Mouse (Mus musculus): ENCODE data around the gene Ensa.
"Not testable (repeated sequence)": the region's sequence is repeated elsewhere in the genome, so short reads cannot be mapped to it uniquely, and the experiment has no call there.

Gene Ensa

GRCm38 (mm10) chr3:95643097-95643496, 18.3 kb downstream of the Ensa start:
- no peak for DNase-seq (ENCODE audit: low spot score)

DNA sequence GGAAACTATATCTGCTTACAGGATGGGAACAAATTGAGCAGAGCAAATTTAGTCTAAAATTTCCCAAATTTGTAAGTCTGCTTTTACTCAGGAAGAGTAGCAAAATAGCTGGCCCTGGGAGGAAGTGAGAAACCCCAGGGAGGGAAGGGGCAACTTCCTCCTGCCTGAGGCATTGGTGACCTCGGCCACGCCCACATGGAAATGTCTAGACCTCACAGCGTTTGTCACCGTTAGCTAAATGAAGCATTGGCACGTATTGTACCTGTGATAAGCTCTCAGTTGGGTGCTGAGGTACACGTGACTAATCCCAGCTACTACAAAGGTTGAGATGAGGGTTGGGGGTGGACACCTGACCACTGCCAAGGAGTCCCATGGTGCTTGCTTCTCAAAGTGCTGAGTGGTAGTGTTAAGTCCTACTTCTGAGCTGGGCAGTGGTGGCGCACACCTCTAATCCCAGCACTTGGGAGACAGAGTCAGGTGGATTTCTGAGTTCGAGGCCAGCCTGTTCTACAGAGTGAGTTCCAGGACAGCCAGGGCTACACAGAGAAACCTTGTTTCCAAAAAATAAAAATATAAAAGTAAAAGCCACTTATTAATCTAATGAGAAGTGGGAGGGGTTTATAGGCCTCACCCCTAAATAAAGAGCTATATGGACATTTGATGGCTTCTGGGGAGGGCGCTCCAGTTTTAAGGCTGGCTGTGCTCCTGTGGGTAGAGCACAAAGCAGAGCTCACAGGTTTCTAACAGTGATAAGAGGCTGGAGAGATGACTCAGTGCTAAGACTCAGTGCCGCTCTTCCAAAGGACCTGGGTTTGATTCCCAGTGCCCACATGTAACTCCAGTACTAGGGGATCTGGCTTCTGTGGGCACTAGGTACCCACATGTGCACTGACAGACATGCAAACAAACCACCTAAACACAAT, 20.8 kb downstream of the Ensa start:
- DNase-seq (ENCODE audit: low spot score) = no peak

- no peak for DNase-seq (ENCODE audit: low spot score)
Observed at GRCm38 (mm10) chr3:95648016-95648415, 23.2 kb downstream of the Ensa start.

DNA sequence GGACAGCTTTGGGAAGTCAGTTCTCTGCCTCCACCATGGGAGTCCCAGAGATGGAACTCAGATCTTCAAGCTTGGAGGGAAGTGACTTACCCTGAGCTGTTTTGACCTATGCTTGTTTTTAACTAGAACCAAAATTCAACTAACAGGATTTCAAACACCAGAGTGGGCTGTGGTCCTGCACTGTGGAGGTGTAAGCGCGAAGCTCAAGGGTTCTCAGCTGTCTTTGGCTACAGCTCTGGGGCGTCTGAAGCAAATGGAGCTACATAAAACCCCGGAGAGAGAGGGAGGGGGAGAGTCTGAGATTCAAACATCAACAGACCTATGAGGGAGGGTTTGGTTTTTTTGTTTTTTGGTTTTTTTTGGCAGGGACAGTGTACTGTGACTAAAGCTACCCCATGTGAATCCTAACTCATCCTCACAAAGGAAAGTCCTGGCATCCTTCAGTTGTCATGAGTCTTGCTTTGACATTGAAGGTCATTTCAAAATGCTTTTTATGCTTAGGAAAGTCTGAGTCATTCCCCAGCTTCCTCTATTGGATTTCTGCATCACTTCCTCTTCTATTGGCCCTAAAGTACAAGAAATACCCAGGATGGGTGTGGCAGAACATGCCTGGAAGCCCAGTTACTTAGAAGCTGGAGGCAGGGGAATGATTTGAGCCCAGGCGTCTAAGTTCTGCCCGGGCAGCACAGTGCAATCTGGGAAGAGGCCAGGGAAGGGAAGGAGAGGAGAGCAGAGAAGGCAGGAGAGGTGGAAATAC, 25.7 kb downstream of the Ensa start:
- DNase-seq (ENCODE audit: low spot score) = no peak

GRCm38 (mm10) chr3:95651033-95651373, 26.2 kb downstream of the Ensa start:
- no peak for DNase-seq (ENCODE audit: low spot score)

- no peak for DNase-seq (ENCODE audit: low spot score)
Observed at GRCm38 (mm10) chr3:95651391-95652203, 26.8 kb downstream of the Ensa start.

DNA sequence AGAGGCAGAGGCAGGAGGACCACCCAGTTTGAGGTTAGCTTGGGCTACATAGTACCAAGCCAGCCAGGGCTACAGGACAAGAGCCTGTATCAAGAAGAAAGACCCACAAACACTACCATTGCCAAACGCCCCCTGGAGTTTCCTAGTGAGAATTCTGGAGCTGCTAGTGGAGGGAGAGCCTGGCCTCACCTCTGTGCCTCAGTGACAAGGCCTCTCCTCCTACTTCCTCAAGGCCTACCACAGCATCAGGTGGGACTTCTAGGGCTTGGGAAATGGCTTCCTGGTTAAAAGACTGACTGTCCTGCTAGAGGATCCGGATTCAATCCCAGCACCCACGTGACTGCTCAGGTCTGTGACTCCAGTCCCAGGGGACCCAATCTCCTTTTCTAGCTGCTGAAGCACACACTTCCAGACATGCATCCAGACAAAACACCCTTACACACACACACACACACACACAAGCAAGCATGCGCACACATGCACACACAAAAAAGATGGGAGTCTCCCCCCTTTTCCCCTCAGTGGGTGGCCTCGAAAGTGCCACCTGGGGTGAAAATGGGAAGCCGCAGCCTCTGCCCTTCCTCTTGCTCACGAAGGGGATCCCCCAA, 27.5 kb downstream of the Ensa start:
- DNase-seq (ENCODE audit: low spot score) = no peak

- no peak for DNase-seq (ENCODE audit: low spot score)
Observed at GRCm38 (mm10) chr3:95652871-95653270, 28.1 kb downstream of the Ensa start.

GRCm38 (mm10) chr3:95653473-95654034, 28.8 kb downstream of the Ensa start:
- no peak for DNase-seq (ENCODE audit: low spot score)

GRCm38 (mm10) chr3:95654371-95654770, 29.6 kb downstream of the Ensa start:
- not testable (repeated sequence) for DNase-seq (ENCODE audit: low spot score)

DNA sequence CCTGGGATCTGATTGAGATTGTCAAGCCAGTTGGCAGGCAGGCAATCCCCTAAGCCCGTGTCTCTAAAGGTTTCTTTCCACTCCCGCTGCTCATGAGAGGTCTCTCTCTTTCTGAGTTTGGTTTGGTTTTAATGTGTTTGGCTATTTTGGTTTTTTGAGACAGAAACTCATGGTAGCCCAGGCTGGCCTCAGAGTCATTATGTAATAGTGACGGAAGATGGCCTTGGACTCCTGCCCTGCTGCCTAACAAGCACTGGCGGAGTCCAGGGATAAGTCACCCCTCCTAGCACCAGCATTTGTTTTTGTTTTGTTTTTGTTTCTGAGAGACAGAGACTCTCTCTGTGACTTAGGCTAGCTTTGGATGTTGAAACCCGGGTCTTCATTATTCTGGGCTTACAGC, 30.6 kb downstream of the Ensa start:
- DNase-seq (ENCODE audit: low spot score) = no peak

DNA sequence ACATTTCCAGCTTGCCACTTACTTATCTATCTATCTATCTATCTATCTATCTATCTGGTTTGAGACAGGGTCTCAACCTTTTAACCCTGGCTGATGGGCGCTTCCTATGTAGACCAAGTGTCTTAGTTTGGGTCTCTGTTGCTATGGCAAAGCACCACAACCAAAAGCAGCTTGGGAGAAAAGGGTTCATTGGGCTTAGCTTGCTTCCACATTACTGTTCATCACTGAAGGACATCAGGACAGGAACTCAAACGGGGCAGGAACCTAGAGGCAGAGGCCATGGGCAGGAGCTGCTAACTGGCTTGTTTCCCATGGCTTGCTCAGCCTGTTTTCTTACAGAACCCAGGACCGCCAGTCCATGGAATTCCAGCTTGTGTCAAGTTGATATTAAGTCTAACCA, 32.3 kb downstream of the Ensa start:
- no peak for DNase-seq (ENCODE audit: low spot score)

- no peak for DNase-seq (ENCODE audit: low spot score)
Observed at GRCm38 (mm10) chr3:95657711-95658110, 32.9 kb downstream of the Ensa start.

GRCm38 (mm10) chr3:95658236-95658867, 33.6 kb downstream of the Ensa start, which contains the start of gene Mcl1:
Gene Mcl1, plus strand, starts transcription at chr3:95658788.
- peak; percentile 95 for DNase-seq (ENCODE audit: low spot score)

DNA sequence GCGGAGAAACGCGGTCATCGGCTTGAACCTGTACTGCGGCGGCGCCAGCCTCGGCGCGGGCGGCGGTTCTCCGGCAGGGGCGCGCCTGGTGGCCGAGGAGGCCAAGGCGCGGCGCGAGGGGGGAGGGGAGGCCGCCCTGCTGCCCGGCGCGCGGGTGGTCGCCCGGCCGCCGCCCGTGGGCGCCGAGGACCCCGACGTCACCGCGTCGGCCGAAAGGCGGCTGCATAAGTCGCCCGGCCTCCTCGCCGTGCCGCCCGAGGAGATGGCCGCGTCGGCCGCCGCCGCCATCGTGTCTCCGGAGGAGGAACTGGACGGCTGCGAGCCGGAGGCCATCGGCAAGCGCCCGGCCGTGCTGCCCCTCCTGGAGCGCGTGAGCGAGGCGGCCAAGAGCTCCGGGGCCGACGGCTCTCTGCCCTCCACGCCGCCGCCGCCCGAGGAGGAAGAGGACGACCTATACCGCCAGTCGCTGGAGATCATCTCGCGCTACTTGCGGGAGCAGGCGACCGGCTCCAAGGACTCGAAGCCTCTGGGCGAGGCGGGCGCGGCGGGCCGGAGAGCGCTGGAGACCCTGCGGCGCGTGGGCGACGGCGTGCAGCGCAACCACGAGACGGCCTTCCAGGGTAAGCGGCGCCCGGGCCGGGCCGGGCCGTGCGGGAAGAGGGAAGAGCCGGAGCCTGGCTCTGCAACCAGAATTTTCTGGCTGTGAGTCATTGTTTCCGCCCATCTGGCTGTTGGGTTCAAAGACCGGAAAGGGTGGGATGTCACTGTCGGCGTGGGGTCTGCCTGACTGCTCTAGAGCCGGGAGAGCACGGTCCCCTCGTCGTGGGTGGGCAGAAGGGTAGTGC, 34.3 kb downstream of the Ensa start:
- DNase-seq (ENCODE audit: low spot score) = peak; percentile 80

- no peak for DNase-seq (ENCODE audit: low spot score)
Observed at GRCm38 (mm10) chr3:95659948-95660347, 35.2 kb downstream of the Ensa start.

- DNase-seq (ENCODE audit: low spot score) = no peak
Observed at GRCm38 (mm10) chr3:95660788-95661478, 36.1 kb downstream of the Ensa start.

GRCm38 (mm10) chr3:95661945-95662715, 37.3 kb downstream of the Ensa start:
- no peak for DNase-seq (ENCODE audit: low spot score)

All from testis, postnatal 14 days (tissue).